Mouse (Mus musculus) kidney, adult 2 months (tissue): ENCODE results near the gene Eps15l1.

ENCODE experiments used
- CTCF ChIP-seq: fragments of 200-500 bp; conservative IDR thresholded peaks from 2 replicates; pipeline ENCODE4 v1.5.1; 2011; ENCODE audit warnings: low read depth, mild to moderate bottlenecking, control low read depth, low read length, moderate library complexity, mixed read lengths; ENCODE audit not compliant: insufficient read depth, insufficient read length
- POLR2A ChIP-seq: fragments of 200-500 bp; IDR thresholded peaks from one replicate; pipeline ENCODE4 v1.6.1; 2011; ENCODE audit warnings: low read depth, low read length, control low read depth

GRCm38 (mm10) chr8:72324036-72324706, 97.1 kb downstream of the Eps15l1 start:
- TF ChIP-seq CTCF, result no peak
- no peak for TF ChIP-seq POLR2A
